Mouse (Mus musculus) c-Kit-positive CD71-positive TER-119-negative erythroid progenitor cells, embryonic 14.5 days (primary cell): ENCODE measurements around the gene Pcbp4.
A peak's percentile ranks its signal among the peaks of the same experiment; 100 is the strongest.

Experiments
- DNase-seq: peaks from one replicate; pipeline ENCODE4 v3.0.0-alpha.2; 2013; ENCODE audit warnings: low read depth

Gene Pcbp4

GRCm38 (mm10) chr9:106453271-106454070 lies at the start of gene Pcbp4:
TSS of gene Pcbp4 (plus strand) at chr9:106453291.
- no peak for DNase-seq

- DNase-seq: no peak
Observed at GRCm38 (mm10) chr9:106405275-106405674, 47.8 kb upstream of the Pcbp4 start.

GRCm38 (mm10) chr9:106406443-106407078 lies 46.5 kb upstream of the Pcbp4 start:
- DNase-seq: no peak

- DNase-seq: no peak
Observed at GRCm38 (mm10) chr9:106409096-106409495, 44.0 kb upstream of the Pcbp4 start.

- no peak for DNase-seq
Observed at GRCm38 (mm10) chr9:106410086-106410650, 42.9 kb upstream of the Pcbp4 start.

- no peak for DNase-seq
Observed at GRCm38 (mm10) chr9:106411091-106411594, 41.9 kb upstream of the Pcbp4 start.

- DNase-seq: no peak
Observed at GRCm38 (mm10) chr9:106411729-106412128, 41.4 kb upstream of the Pcbp4 start.

GRCm38 (mm10) chr9:106412210-106412609 lies 40.9 kb upstream of the Pcbp4 start:
- no peak for DNase-seq

GRCm38 (mm10) chr9:106413606-106414005 lies 39.5 kb upstream of the Pcbp4 start:
- no peak for DNase-seq

- DNase-seq: no peak
Observed at GRCm38 (mm10) chr9:106416826-106417225, 36.3 kb upstream of the Pcbp4 start.

GRCm38 (mm10) chr9:106417841-106418625 lies 35.1 kb upstream of the Pcbp4 start:
- DNase-seq: no peak

GRCm38 (mm10) chr9:106420608-106421007 lies 32.5 kb upstream of the Pcbp4 start:
- no peak for DNase-seq

- DNase-seq: no peak
Observed at GRCm38 (mm10) chr9:106421033-106421864, 31.8 kb upstream of the Pcbp4 start.

- peak; percentile 69 for DNase-seq
Observed at GRCm38 (mm10) chr9:106421865-106422160, 31.3 kb upstream of the Pcbp4 start.

GRCm38 (mm10) chr9:106428719-106429220 lies 24.3 kb upstream of the Pcbp4 start:
- no peak for DNase-seq

GRCm38 (mm10) chr9:106429221-106430014 lies 23.7 kb upstream of the Pcbp4 start, which contains the start of gene Rpl29:
TSS of gene Rpl29 (plus strand) at chr9:106429454.
- DNase-seq: peak; percentile 95

- DNase-seq: no peak
Observed at GRCm38 (mm10) chr9:106430015-106430264, 23.2 kb upstream of the Pcbp4 start.

- no peak for DNase-seq
Observed at GRCm38 (mm10) chr9:106433389-106433788, 19.7 kb upstream of the Pcbp4 start.

GRCm38 (mm10) chr9:106436566-106436965 lies 16.5 kb upstream of the Pcbp4 start:
- no peak for DNase-seq

GRCm38 (mm10) chr9:106442680-106443079 lies 10.4 kb upstream of the Pcbp4 start:
- DNase-seq: no peak

- no peak for DNase-seq
Observed at GRCm38 (mm10) chr9:106444836-106445235, 8.3 kb upstream of the Pcbp4 start.
